Mouse (Mus musculus): Measurements from ENCODE around the gene Gm49450. TPM values are rescaled to one million over a fixed set of nuclear protein-coding genes. Genes with fewer than 3 reads are reported as not detected.
"Not testable (repeated sequence)": the region's sequence is repeated elsewhere in the genome, so short reads cannot be mapped to it uniquely, and the experiment has no call there.

Gm49450 gene
- polyA plus RNA-seq, 1 experiment from 2014 or later, result not detected

- no peaks in the 10 kb centered on the region for H3K36me3 ChIP-seq (replicated peaks)
- DNase-seq (ENCODE audit: extremely low spot score, low spot score), result no peak
- peaks cover 27% of the 10 kb centered on the region for H3K4me1 ChIP-seq
- no peak overlapping the region for H3K27ac ChIP-seq
- 89% methylated on average over 4 of the region's 4 CpGs for WGBS
- no peak overlapping the region for H3K4me3 ChIP-seq
- peaks cover 2% of the 10 kb centered on the region; the same call in 1 of the 2 replicates for H3K9me3 ChIP-seq
- no peaks in the 10 kb centered on the region for H3K27me3 ChIP-seq (ENCODE audit: poor library complexity, severe bottlenecking)
These were observed 5.6 kb upstream of the Gm49450 start for GRCm38 (mm10) chr15:98958901-98959420.

- H3K27me3 ChIP-seq (ENCODE audit: poor library complexity, severe bottlenecking), result no peaks in the 10 kb centered on the region
- no peak for DNase-seq (ENCODE audit: extremely low spot score, low spot score)
- WGBS, result 93% methylated on average over 5 of the region's 5 CpGs
- H3K4me1 ChIP-seq, result peaks cover 32% of the 10 kb centered on the region
- no peaks in the 10 kb centered on the region for H3K9me3 ChIP-seq
- H3K27ac ChIP-seq, result no peak overlapping the region
- no peak overlapping the region for H3K4me3 ChIP-seq
- H3K36me3 ChIP-seq (replicated peaks), result no peaks in the 10 kb centered on the region
These were observed 4.1 kb upstream of the Gm49450 start for GRCm38 (mm10) chr15:98957475-98957874.

- H3K27ac ChIP-seq, result peak overlapping the region; percentile 98; the same call in 1 of the 2 replicates
- WGBS, result 86% methylated on average over 4 of the region's 4 CpGs
- H3K9me3 ChIP-seq, result no peaks in the 10 kb centered on the region
- no peaks in the 10 kb centered on the region for H3K27me3 ChIP-seq (ENCODE audit: poor library complexity, severe bottlenecking)
- H3K36me3 ChIP-seq (replicated peaks), result peaks cover 11% of the 10 kb centered on the region
- no peak for DNase-seq (ENCODE audit: extremely low spot score, low spot score)
- H3K4me1 ChIP-seq, result peaks cover 40% of the 10 kb centered on the region
- H3K4me3 ChIP-seq, result no peak overlapping the region
These were observed 2.6 kb upstream of the Gm49450 start for GRCm38 (mm10) chr15:98956000-98956399.

- H3K4me3 ChIP-seq, result peak overlapping the region; percentile 91
- no peaks in the 10 kb centered on the region for H3K27me3 ChIP-seq (ENCODE audit: poor library complexity, severe bottlenecking)
- peaks cover 40% of the 10 kb centered on the region for H3K4me1 ChIP-seq
- no peaks in the 10 kb centered on the region for H3K9me3 ChIP-seq
- peak overlapping the region; percentile 98 for H3K27ac ChIP-seq
- H3K36me3 ChIP-seq (replicated peaks), result peaks cover 16% of the 10 kb centered on the region
- WGBS, result 72% methylated on average over 4 of the region's 4 CpGs
- DNase-seq (ENCODE audit: extremely low spot score, low spot score), result no peak
These were observed 2.0 kb upstream of the Gm49450 start for GRCm38 (mm10) chr15:98955324-98955723.

GRCm38 (mm10) chr15:98954425-98955253 lies 1.3 kb upstream of the Gm49450 start:
- Histone ChIP-seq H3K4me3 (peak overlapping the region; percentile 91), H3K4me1 (peaks cover 40% of the 10 kb centered on the region), H3K36me3 (replicated peaks) (peaks cover 19% of the 10 kb centered on the region), H3K27ac (peak overlapping the region; percentile 98), H3K9me3 (no peaks in the 10 kb centered on the region), H3K27me3 (ENCODE audit: poor library complexity, severe bottlenecking) (no peaks in the 10 kb centered on the region)
- 8% methylated on average over 14 of the region's 14 CpGs for WGBS
- peak; percentile 53 for DNase-seq (ENCODE audit: extremely low spot score, low spot score)

- peak; percentile 54 for DNase-seq (ENCODE audit: extremely low spot score, low spot score)
- WGBS, result under 1% methylated on average over 41 of the region's 41 CpGs
- H3K36me3 ChIP-seq (replicated peaks), result peaks cover 28% of the 10 kb centered on the region
- H3K27ac ChIP-seq, result peak overlapping the region; percentile 98
- H3K9me3 ChIP-seq, result no peaks in the 10 kb centered on the region
- H3K27me3 ChIP-seq (ENCODE audit: poor library complexity, severe bottlenecking), result no peaks in the 10 kb centered on the region
- peaks cover 45% of the 10 kb centered on the region for H3K4me1 ChIP-seq
- peak overlapping the region; percentile 91 for H3K4me3 ChIP-seq
These were observed 475 bp downstream of the Gm49450 start for GRCm38 (mm10) chr15:98952751-98953400.

GRCm38 (mm10) chr15:98952063-98952455 lies 1.3 kb downstream of the Gm49450 start:
- no peaks in the 10 kb centered on the region for H3K27me3 ChIP-seq (ENCODE audit: poor library complexity, severe bottlenecking)
- no peaks in the 10 kb centered on the region for H3K9me3 ChIP-seq
- peaks cover 28% of the 10 kb centered on the region for H3K36me3 ChIP-seq (replicated peaks)
- WGBS, result 47% methylated on average over 5 of the region's 5 CpGs
- peak overlapping the region; percentile 91 for H3K4me3 ChIP-seq
- H3K4me1 ChIP-seq, result peaks cover 46% of the 10 kb centered on the region
- H3K27ac ChIP-seq, result peak overlapping the region; percentile 98
- no peak for DNase-seq (ENCODE audit: extremely low spot score, low spot score)

GRCm38 (mm10) chr15:98951122-98952062 lies 2.0 kb downstream of the Gm49450 start:
- peak overlapping the region; percentile 91 for H3K4me3 ChIP-seq
- H3K9me3 ChIP-seq; DNase-seq (ENCODE audit: extremely low spot score, low spot score); H3K27me3 ChIP-seq (ENCODE audit: poor library complexity, severe bottlenecking): not testable (repeated sequence)
- peak overlapping the region; percentile 98; the same call in 1 of the 2 replicates for H3K27ac ChIP-seq
- peaks cover 44% of the 10 kb centered on the region for H3K4me1 ChIP-seq
- WGBS, result 92% methylated on average over 11 of the region's 15 CpGs
- H3K36me3 ChIP-seq (replicated peaks), result peaks cover 28% of the 10 kb centered on the region

- Histone ChIP-seq H3K36me3 (replicated peaks) (peaks cover 35% of the 10 kb centered on the region), H3K27ac (no peak overlapping the region), H3K4me1 (peaks cover 25% of the 10 kb centered on the region), H3K4me3 (peak overlapping the region; percentile 19; the same call in 1 of the 2 replicates), H3K9me3 (peaks cover 4% of the 10 kb centered on the region; the same call in 1 of the 2 replicates), H3K27me3 (ENCODE audit: poor library complexity, severe bottlenecking) (no peaks in the 10 kb centered on the region)
- no peak for DNase-seq (ENCODE audit: extremely low spot score, low spot score)
- WGBS, result 71% methylated on average over 3 of the region's 3 CpGs
These were observed 3.8 kb downstream of the Gm49450 start for GRCm38 (mm10) chr15:98949607-98949892.

- no peak for DNase-seq (ENCODE audit: extremely low spot score, low spot score)
- Histone ChIP-seq H3K27ac (no peak overlapping the region), H3K27me3 (ENCODE audit: poor library complexity, severe bottlenecking) (no peaks in the 10 kb centered on the region), H3K4me1 (peaks cover 20% of the 10 kb centered on the region), H3K9me3 (peaks cover 6% of the 10 kb centered on the region; the same call in 1 of the 2 replicates), H3K36me3 (replicated peaks) (peaks cover 40% of the 10 kb centered on the region), H3K4me3 (peak overlapping the region; percentile 19; the same call in 1 of the 2 replicates)
- WGBS, result 89% methylated on average over 6 of the region's 6 CpGs
These were observed 4.3 kb downstream of the Gm49450 start for GRCm38 (mm10) chr15:98948857-98949606.

- no peak overlapping the region for H3K4me3 ChIP-seq
- peaks cover 14% of the 10 kb centered on the region for H3K4me1 ChIP-seq
- no peak overlapping the region for H3K27ac ChIP-seq
- peaks cover 41% of the 10 kb centered on the region for H3K36me3 ChIP-seq (replicated peaks)
- peaks cover 6% of the 10 kb centered on the region; the same call in 1 of the 2 replicates for H3K9me3 ChIP-seq
- no peaks in the 10 kb centered on the region for H3K27me3 ChIP-seq (ENCODE audit: poor library complexity, severe bottlenecking)
- no peak for DNase-seq (ENCODE audit: extremely low spot score, low spot score)
These were observed 5.0 kb downstream of the Gm49450 start for GRCm38 (mm10) chr15:98948382-98948781.
